Mouse (Mus musculus) thymus, adult 2 months (tissue): ENCODE results near the gene Ifi44. TPM values are rescaled to one million over a fixed set of nuclear protein-coding genes. Genes with fewer than 3 reads are reported as not detected.

Experiments used
- DNase-seq: peaks from one replicate; pipeline ENCODE4 v3.0.0; 2021
- H3K27ac ChIP-seq: fragments of 200-500 bp; 2 replicates; pipeline ENCODE4 v1.5.1; 2012; ENCODE audit warnings: low read length, control low read depth; ENCODE audit not compliant: control insufficient read depth, insufficient read depth
- H3K27me3 ChIP-seq: fragments of 200-500 bp; 2 replicates; pipeline ENCODE4 v1.6.1; 2012; ENCODE audit warnings: mild to moderate bottlenecking, low read length, moderate library complexity, mixed read lengths; ENCODE audit not compliant: control insufficient read depth, insufficient read depth
- H3K36me3 ChIP-seq: fragments of 200-500 bp; 2 replicates; pipeline ENCODE4 v1.6.1; 2012; ENCODE audit warnings: mild to moderate bottlenecking, low read length, moderate library complexity; ENCODE audit not compliant: control insufficient read depth, insufficient read depth
- H3K4me1 ChIP-seq: fragments of 200-500 bp; replicated peaks from 2 replicates; pipeline ENCODE4 v1.6.1; 2012; ENCODE audit warnings: low read length; ENCODE audit not compliant: control insufficient read depth, insufficient read depth
- H3K4me3 ChIP-seq: fragments of 200-500 bp; 2 replicates; pipeline ENCODE4 v1.5.1; 2012; ENCODE audit warnings: mild to moderate bottlenecking, low read length, control low read depth, moderate library complexity; ENCODE audit not compliant: control insufficient read depth, insufficient read depth
- CTCF ChIP-seq: fragments of 200-500 bp; IDR thresholded peaks from 2 replicates; pipeline ENCODE4 v1.5.1; 2012; ENCODE audit warnings: mild to moderate bottlenecking, control low read depth, low read length, moderate library complexity, borderline replicate concordance; ENCODE audit not compliant: control insufficient read depth, poor library complexity, insufficient read depth; ENCODE audit errors: extremely low read depth
- POLR2A ChIP-seq: fragments of 200-500 bp; IDR thresholded peaks from 2 replicates; pipeline ENCODE4 v1.6.1; 2012; ENCODE audit warnings: mild to moderate bottlenecking, low read length, control low read depth, moderate library complexity; ENCODE audit not compliant: control insufficient read depth, poor library complexity, insufficient read depth; ENCODE audit errors: extremely low read depth
- WGBS: fragments of 180-500 bp; shearing (Covaris S2); methylation state at CpG from one replicate; pipeline ENCODE4 v1.1.7; 2018; 5-methylcytosine and 5-hydroxymethylcytosine counted together
- polyA plus RNA-seq: library from polyadenylated mRNA; depleted of rRNA; stranded (reverse); fragments of >200 nt; gene quantifications from 2 replicates; pipeline ENCODE4 v1.2.3, GENCODE M21; 2012; rRNA removed

Gene Ifi44
- polyA plus RNA-seq, 1 experiment = 7.5 TPM

- WGBS = 87% methylated on average over 4 of the region's 4 CpGs
- no peaks in the 10 kb centered on the region for H3K36me3 ChIP-seq
- H3K27me3 ChIP-seq = no peaks in the 10 kb centered on the region
- no peak overlapping the region for H3K27ac ChIP-seq
- no peak for DNase-seq
- TF ChIP-seq POLR2A (no peak), CTCF (no peak)
- H3K4me3 ChIP-seq = no peak overlapping the region
- no peaks in the 10 kb centered on the region for H3K4me1 ChIP-seq
These were observed 42.4 kb downstream of the Ifi44 start for GRCm38 (mm10) chr3:151707335-151707734.

Other genes starting within 250 kb of the Ifi44 start
- gene Ifi44l, start 12.9 kb upstream of the Ifi44 start, polyA plus RNA-seq = not detected in 2 replicates
- 0.34 and 0.65 TPM in 2 replicates for gene Ptgfr, start 87.7 kb upstream of the Ifi44 start, polyA plus RNA-seq